Mouse (Mus musculus): ENCODE results near the gene Uncx. TPM values are rescaled to one million over a fixed set of nuclear protein-coding genes. Genes with fewer than 3 reads are reported as not detected.
A peak's percentile ranks its signal among the peaks of the same experiment; 100 is the strongest.

The Uncx gene
- polyA plus RNA-seq, 1 experiment from 2014 or later, result 0.09 TPM

DNA sequence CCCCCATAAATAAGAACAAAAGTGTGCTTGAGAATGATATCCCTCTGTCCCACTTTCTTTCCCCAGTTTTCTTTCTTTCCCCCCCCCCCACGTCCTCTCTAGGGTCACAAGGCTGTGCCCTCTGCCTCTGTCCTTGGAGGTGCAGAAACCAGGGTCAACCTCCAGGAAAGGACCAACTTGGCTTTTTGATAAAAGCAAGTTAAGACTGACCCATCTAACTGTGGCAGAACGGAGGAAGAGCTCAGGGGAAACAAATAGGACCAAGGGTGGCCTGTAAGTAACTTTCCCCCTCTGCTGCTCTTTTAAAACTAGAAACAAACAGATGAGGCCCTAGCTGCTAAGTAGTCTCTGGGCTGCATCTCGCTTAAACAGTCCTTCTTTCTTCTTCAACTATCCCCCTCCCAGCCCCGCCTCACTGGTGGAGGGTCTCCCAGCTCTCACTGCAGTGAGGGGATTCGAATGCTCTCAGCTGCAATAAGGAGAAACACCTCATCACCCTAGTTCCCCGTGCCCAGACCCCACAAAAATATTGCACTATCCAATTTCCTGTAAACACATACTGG is 12.9 kb downstream of the Uncx start:
- Histone ChIP-seq H3K27me3 (ENCODE audit: control insufficient read depth, insufficient read depth, low read length) (peaks cover 94% of the 10 kb centered on the region), H3K4me1 (ENCODE audit: control insufficient read depth, insufficient read depth, low read length) (peaks cover 10% of the 10 kb centered on the region; the same call in 1 of the 2 replicates), H3K4me3 (ENCODE audit: low read depth, low read length) (no peak overlapping the region), H3K9me3 (replicated peaks; ENCODE audit: control insufficient read depth, low read length) (no peaks in the 10 kb centered on the region), H3K9ac (ENCODE audit: low read depth, low read length) (no peak overlapping the region), H3K36me3 (ENCODE audit: control insufficient read depth, insufficient read depth, low read length) (no peaks in the 10 kb centered on the region), H3K27ac (ENCODE audit: low read depth, low read length) (no peak overlapping the region), H3K4me2 (no peak overlapping the region)
- ATAC-seq (replicated peaks; ENCODE audit: insufficient number of reproducible peaks, low FRiP score, low TSS enrichment), result no peak
- 5% methylated on average over 6 of the region's 6 CpGs for WGBS (ENCODE audit: insufficient replicate concordance)

DNA sequence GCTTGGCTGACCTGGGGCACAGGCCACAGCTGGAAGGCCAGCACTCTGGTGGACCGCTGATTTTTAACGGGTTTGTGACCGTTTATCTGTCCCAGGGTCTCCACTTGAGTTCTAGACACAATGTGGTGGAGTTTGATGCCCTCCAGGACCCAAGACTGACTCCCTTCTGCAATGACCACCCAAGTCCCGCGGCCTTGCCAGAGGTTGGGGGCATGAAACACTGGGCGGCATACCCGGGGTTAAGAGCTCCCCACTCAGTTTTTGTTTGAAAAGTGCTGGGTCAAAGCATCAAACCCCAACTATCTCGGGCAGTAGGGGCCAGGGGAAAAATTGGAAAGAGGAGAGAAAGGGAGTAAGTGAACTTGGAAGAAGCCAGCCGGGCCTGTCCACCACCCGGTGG is 13.8 kb downstream of the Uncx start:
- H3K27ac ChIP-seq (ENCODE audit: low read depth, low read length), result no peak overlapping the region
- no peaks in the 10 kb centered on the region for H3K36me3 ChIP-seq (ENCODE audit: control insufficient read depth, insufficient read depth, low read length)
- H3K27me3 ChIP-seq (ENCODE audit: control insufficient read depth, insufficient read depth, low read length), result peaks cover 93% of the 10 kb centered on the region
- no peak for ATAC-seq (replicated peaks; ENCODE audit: insufficient number of reproducible peaks, low FRiP score, low TSS enrichment)
- no peak overlapping the region for H3K9ac ChIP-seq (ENCODE audit: low read depth, low read length)
- 4% methylated on average over 10 of the region's 10 CpGs for WGBS (ENCODE audit: insufficient replicate concordance)
- no peak overlapping the region for H3K4me2 ChIP-seq
- H3K4me3 ChIP-seq (ENCODE audit: low read depth, low read length), result no peak overlapping the region
- no peaks in the 10 kb centered on the region for H3K9me3 ChIP-seq (replicated peaks; ENCODE audit: control insufficient read depth, low read length)
- peaks cover 10% of the 10 kb centered on the region; the same call in 1 of the 2 replicates for H3K4me1 ChIP-seq (ENCODE audit: control insufficient read depth, insufficient read depth, low read length)

DNA sequence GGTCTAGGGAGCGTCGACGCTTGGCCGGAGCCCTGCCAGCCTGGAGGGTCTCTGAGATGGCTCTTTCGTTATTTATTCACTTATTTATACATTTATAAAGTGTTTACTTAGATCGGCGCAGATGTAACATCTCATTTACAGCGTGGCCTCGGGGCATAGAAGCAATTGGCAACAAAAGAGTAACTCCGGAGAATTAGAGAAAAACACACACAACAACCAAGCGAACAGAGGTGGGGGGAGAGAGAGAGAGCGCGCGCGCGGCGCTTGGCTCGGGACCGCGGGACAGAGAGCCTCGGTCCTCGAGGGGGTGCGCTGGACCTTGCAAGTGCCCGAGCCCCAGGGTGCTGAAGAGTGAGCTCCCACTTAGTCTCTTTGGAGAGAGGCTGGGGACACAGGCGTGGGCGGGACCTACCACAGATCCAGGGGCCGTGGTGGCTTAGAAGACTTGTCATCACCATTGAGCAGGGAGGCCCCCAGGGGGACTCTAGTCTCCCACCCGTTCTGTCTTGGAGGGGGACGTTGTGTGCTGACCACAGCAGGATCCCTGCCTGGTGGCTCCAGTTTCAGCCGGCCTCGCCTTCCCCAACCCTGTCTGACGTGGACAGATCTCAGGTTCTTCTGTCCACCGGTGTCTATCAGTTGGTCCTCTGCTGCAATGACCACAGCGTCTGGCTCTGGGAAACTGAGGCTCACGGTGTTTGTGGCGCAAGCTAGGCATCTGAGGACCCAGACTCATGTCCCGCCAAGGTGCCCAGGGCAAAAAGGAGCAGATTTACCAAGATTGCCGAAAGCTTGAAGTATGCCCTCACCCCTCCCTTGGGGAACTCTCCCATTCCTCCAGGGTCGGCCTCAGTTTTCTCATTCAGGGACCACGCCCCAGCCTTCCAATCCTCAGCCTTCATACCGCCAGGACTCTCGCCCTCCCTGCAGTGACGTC is 14.5 kb downstream of the Uncx start:
- peak overlapping the region; percentile 8; the same call in 1 of the 2 replicates for H3K4me3 ChIP-seq (ENCODE audit: low read depth, low read length)

DNA sequence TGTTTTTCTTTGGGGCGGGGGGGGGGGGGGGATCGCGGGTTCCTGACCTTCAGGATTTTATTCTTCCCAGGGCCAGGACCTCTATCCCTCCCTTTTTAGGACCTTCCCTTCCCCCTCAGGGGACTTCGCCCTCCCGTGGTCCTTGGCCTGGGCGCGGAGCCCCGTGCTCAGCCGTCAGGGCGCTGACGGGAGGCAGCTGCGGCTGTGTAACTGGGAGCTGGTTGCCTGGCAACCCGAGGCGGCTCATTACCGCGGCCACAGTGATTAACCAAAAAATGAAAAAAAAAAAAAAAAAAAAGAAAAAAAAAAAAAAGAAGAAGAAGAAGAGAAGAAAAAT is 15.1 kb downstream of the Uncx start:
- Histone ChIP-seq H3K4me1 (ENCODE audit: control insufficient read depth, insufficient read depth, low read length) (peaks cover 10% of the 10 kb centered on the region; the same call in 1 of the 2 replicates), H3K4me2 (no peak overlapping the region), H3K9me3 (replicated peaks; ENCODE audit: control insufficient read depth, low read length) (no peaks in the 10 kb centered on the region), H3K27ac (ENCODE audit: low read depth, low read length) (no peak overlapping the region), H3K4me3 (ENCODE audit: low read depth, low read length) (peak overlapping the region; percentile 8; the same call in 1 of the 2 replicates), H3K27me3 (ENCODE audit: control insufficient read depth, insufficient read depth, low read length) (peaks cover 90% of the 10 kb centered on the region), H3K36me3 (ENCODE audit: control insufficient read depth, insufficient read depth, low read length) (no peaks in the 10 kb centered on the region), H3K9ac (ENCODE audit: low read depth, low read length) (no peak overlapping the region)
- under 1% methylated on average over 16 of the region's 16 CpGs for WGBS (ENCODE audit: insufficient replicate concordance)
- ATAC-seq (replicated peaks; ENCODE audit: insufficient number of reproducible peaks, low FRiP score, low TSS enrichment), result no peak

More for the DNA sequence above, 14.5 kb downstream of the Uncx start:
- 0 out of 2 replicates have a peak, but pooled peaks have one; percentile 27 for ATAC-seq (replicated peaks; ENCODE audit: insufficient number of reproducible peaks, low FRiP score, low TSS enrichment)
- Histone ChIP-seq H3K9ac (ENCODE audit: low read depth, low read length) (no peak overlapping the region), H3K27ac (ENCODE audit: low read depth, low read length) (no peak overlapping the region), H3K4me2 (no peak overlapping the region), H3K4me1 (ENCODE audit: control insufficient read depth, insufficient read depth, low read length) (peaks cover 10% of the 10 kb centered on the region; the same call in 1 of the 2 replicates), H3K9me3 (replicated peaks; ENCODE audit: control insufficient read depth, low read length) (no peaks in the 10 kb centered on the region), H3K36me3 (ENCODE audit: control insufficient read depth, insufficient read depth, low read length) (no peaks in the 10 kb centered on the region), H3K27me3 (ENCODE audit: control insufficient read depth, insufficient read depth, low read length) (peaks cover 90% of the 10 kb centered on the region)
- WGBS (ENCODE audit: insufficient replicate concordance), result 2% methylated on average over 43 of the region's 43 CpGs

DNA sequence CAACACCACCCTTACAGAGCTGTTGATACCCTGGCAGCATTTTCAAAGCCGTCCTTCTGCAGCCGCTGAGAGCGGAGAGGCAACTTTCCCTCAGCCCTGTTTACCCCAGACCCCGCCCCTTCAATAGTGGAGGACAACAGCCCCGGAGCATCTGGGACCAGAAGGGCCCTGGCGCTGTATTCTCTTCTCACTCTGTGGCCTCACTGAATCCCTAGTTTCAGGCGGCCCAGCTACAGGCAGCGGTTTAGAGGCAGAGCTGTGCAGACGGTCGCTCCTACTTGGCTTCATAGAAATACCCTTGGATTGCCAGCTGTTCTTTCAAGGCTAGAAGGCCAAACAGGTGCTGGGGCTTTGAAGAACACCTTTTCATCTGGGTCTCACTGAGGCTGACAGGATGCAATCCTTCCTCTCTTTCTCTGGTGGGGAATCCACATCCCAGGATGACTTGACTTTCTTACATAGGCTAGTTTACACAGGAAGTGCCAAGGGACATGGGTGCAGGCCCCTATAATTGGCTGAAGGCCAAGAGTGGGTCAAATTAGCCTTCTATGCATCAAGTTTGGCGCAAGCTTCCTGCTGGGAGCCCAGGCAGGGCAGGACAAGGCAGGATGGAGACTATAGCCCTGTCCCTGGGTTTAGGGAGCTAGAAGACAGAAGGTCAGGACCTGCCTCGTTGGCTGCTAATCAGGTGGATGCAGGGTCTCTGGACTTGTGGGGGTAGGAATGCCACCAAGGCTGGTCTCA is 15.8 kb downstream of the Uncx start:
- Histone ChIP-seq H3K4me1 (ENCODE audit: control insufficient read depth, insufficient read depth, low read length) (peaks cover 10% of the 10 kb centered on the region; the same call in 1 of the 2 replicates), H3K4me3 (ENCODE audit: low read depth, low read length) (no peak overlapping the region), H3K9ac (ENCODE audit: low read depth, low read length) (no peak overlapping the region), H3K27me3 (ENCODE audit: control insufficient read depth, insufficient read depth, low read length) (peaks cover 88% of the 10 kb centered on the region), H3K9me3 (replicated peaks; ENCODE audit: control insufficient read depth, low read length) (no peaks in the 10 kb centered on the region), H3K4me2 (no peak overlapping the region), H3K36me3 (ENCODE audit: control insufficient read depth, insufficient read depth, low read length) (no peaks in the 10 kb centered on the region), H3K27ac (ENCODE audit: low read depth, low read length) (no peak overlapping the region)
- no peak; the same call in 1 of the 2 replicates for ATAC-seq (replicated peaks; ENCODE audit: insufficient number of reproducible peaks, low FRiP score, low TSS enrichment)
- 6% methylated on average over 12 of the region's 12 CpGs for WGBS (ENCODE audit: insufficient replicate concordance)

DNA sequence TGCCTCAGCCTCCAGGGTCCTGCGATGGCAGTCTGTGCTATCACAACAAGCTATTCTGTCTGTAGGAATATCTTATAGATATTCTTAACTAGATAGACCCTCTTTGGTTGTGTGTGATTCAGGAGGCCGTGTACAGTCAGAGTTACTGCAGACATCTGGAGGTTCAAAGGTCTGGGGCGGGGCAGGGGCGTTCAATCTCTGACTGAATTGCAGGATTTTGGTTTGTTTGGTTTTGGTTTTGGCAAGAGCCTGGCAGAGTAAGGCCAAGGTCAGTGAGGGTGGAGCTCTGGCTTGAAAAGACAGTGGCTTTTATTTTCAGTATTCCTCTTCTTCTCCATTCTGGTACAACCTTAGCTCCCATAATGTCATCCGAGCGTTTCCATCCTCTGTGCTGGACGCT is 16.5 kb downstream of the Uncx start:
- Histone ChIP-seq H3K4me2 (no peak overlapping the region), H3K9ac (ENCODE audit: low read depth, low read length) (no peak overlapping the region), H3K36me3 (ENCODE audit: control insufficient read depth, insufficient read depth, low read length) (no peaks in the 10 kb centered on the region), H3K9me3 (replicated peaks; ENCODE audit: control insufficient read depth, low read length) (no peaks in the 10 kb centered on the region), H3K27me3 (ENCODE audit: control insufficient read depth, insufficient read depth, low read length) (peaks cover 88% of the 10 kb centered on the region), H3K4me1 (ENCODE audit: control insufficient read depth, insufficient read depth, low read length) (peaks cover 10% of the 10 kb centered on the region; the same call in 1 of the 2 replicates), H3K4me3 (ENCODE audit: low read depth, low read length) (no peak overlapping the region), H3K27ac (ENCODE audit: low read depth, low read length) (no peak overlapping the region)
- ATAC-seq (replicated peaks; ENCODE audit: insufficient number of reproducible peaks, low FRiP score, low TSS enrichment), result no peak
- 39% methylated on average over 7 of the region's 7 CpGs for WGBS (ENCODE audit: insufficient replicate concordance)

DNA sequence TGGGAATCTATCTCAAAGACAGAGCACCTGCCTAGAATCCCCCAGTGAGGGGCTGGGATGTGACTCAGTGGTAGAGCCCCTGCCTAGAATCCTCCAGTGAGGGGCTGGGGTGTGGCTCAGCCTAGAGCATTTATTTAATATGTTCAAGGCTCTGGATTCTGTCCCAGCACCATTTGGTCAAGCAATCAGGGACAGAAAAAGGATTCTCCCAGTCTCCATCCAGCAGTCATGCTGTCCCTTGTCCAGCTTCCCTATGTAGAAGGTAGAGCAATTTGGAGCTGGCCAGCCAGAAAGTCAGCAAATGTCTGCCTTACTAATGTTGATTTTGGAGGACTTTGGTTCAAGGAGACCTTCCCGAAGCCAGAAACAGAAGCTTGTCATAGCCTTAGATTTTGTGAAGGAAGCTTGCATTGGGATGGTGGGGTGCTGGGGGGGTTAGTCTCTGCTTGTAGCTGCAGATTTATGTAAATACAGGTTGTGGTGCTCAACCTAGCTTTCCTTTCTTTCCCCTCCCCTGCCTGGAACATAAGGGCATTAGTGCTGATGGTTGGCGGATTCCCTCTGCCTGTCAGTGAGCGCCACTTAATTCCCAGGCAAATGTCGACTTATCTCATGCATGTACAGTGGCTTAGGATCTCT is 18.2 kb downstream of the Uncx start:
- no peak overlapping the region for H3K4me2 ChIP-seq
- no peak overlapping the region for H3K27ac ChIP-seq (ENCODE audit: low read depth, low read length)
- no peak for ATAC-seq (replicated peaks; ENCODE audit: insufficient number of reproducible peaks, low FRiP score, low TSS enrichment)
- WGBS (ENCODE audit: insufficient replicate concordance), result 52% methylated on average over 4 of the region's 4 CpGs
- H3K36me3 ChIP-seq (ENCODE audit: control insufficient read depth, insufficient read depth, low read length), result no peaks in the 10 kb centered on the region
- peaks cover 82% of the 10 kb centered on the region for H3K27me3 ChIP-seq (ENCODE audit: control insufficient read depth, insufficient read depth, low read length)
- H3K9me3 ChIP-seq (replicated peaks; ENCODE audit: control insufficient read depth, low read length), result no peaks in the 10 kb centered on the region
- no peak overlapping the region for H3K9ac ChIP-seq (ENCODE audit: low read depth, low read length)
- H3K4me3 ChIP-seq (ENCODE audit: low read depth, low read length), result no peak overlapping the region
- peaks cover 10% of the 10 kb centered on the region; the same call in 1 of the 2 replicates for H3K4me1 ChIP-seq (ENCODE audit: control insufficient read depth, insufficient read depth, low read length)

DNA sequence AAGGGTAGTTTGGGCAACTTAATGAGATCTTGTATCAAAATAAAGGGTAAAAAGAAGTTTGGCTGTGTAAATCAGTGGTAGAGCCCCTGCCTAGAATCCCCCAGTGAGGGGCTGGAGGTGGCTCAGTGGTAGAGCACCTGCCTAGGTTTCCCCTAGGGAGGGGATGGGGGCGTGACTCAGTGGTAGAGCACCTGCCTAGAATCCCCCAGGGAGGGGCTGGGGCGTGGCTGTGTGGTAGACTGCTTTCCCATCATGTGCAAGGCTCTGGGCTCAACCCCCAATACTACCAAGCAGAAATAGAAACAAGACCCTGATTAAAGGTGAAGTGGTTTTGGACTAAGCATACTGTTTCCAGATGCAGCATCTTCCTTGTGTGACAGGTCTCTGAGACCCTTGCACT is 21.4 kb downstream of the Uncx start:
- Histone ChIP-seq H3K9me3 (replicated peaks; ENCODE audit: control insufficient read depth, low read length) (no peaks in the 10 kb centered on the region), H3K4me1 (ENCODE audit: control insufficient read depth, insufficient read depth, low read length) (no peaks in the 10 kb centered on the region), H3K36me3 (ENCODE audit: control insufficient read depth, insufficient read depth, low read length) (no peaks in the 10 kb centered on the region), H3K4me3 (ENCODE audit: low read depth, low read length) (no peak overlapping the region), H3K27me3 (ENCODE audit: control insufficient read depth, insufficient read depth, low read length) (peaks cover 69% of the 10 kb centered on the region), H3K9ac (ENCODE audit: low read depth, low read length) (no peak overlapping the region), H3K4me2 (no peak overlapping the region), H3K27ac (ENCODE audit: low read depth, low read length) (no peak overlapping the region)
- 58% methylated on average over 2 of the region's 2 CpGs for WGBS (ENCODE audit: insufficient replicate concordance)
- ATAC-seq (replicated peaks; ENCODE audit: insufficient number of reproducible peaks, low FRiP score, low TSS enrichment), result no peak
